In the genomic region with DNA sequence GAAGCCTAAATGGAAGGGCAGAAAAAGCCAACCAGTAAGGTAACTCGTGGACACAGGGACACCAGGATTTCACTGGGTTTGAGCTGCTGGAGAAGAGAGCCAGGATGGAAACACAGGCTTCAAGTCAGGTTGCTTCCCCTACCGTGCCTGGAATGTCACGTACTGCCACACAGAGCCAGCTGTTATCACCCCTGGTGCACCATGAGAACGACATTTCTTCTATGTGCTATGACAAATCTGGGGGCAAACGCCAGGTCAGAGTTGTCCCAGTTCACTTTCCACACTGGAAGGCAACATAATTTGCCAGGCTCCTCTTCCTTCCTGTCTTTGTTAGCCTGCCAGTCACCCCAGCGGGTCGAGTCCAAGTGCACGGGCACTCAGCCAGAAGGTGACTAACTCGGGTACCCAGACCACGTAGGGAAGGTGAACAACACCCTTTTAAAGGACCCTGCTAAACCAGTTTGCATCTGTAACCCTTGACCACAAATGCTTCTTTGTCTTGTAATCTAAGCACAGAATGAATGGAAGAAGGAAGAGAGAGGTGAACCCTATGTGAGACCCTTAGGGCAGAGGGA, we compare ENCODE assay signal across 13 mouse cellular contexts. TPM values are rescaled to one million over a fixed set of nuclear protein-coding genes. Genes with fewer than 3 reads are reported as not detected.
DNase-seq lines count a peak whose midpoint lies in the region; ATAC-seq and TF ChIP-seq lines count a peak whose summit lies in the region.
"Had no signal": no experiment of that assay in that cellular context is flagged by ENCODE, and none has a peak within 500 bp of the region (broad histone marks: within the 10 kb centered on the region; RNA-seq: fewer than 3 reads in every experiment).

No protein-coding gene starts in this region.

- no peaks in the 10 kb centered on the region for H3K36me3 ChIP-seq in embryonic facial prominence, embryonic 15.5 days
- H3K36me3 ChIP-seq in intestine, postnatal 0 days (ENCODE audit: control insufficient read depth, insufficient read depth): no peaks in the 10 kb centered on the region

- no peaks in the 10 kb centered on the region for H3K9me3 ChIP-seq in embryonic facial prominence, embryonic 15.5 days (replicated peaks)
- no peaks in the 10 kb centered on the region for H3K9me3 ChIP-seq in intestine, postnatal 0 days (ENCODE audit: control insufficient read depth)

- no peaks in the 10 kb centered on the region for H3K4me1 ChIP-seq in embryonic facial prominence, embryonic 15.5 days
- H3K4me1 ChIP-seq in intestine, postnatal 0 days (replicated peaks; ENCODE audit: control insufficient read depth, insufficient read depth, low read length): 0 out of 2 replicates have a peak, but pooled peaks cover 2% of the 10 kb centered on the region

- H3K27ac ChIP-seq in embryonic facial prominence, embryonic 15.5 days (replicated peaks): 0 out of 2 replicates have a peak overlapping the region, but pooled peaks have one; percentile 17
- H3K27ac ChIP-seq in intestine, postnatal 0 days (ENCODE audit: low read depth, low read length): no peak overlapping the region

- no peak overlapping the region for H3K4me2 ChIP-seq in embryonic facial prominence, embryonic 15.5 days (replicated peaks)
- H3K4me2 ChIP-seq in intestine, postnatal 0 days (replicated peaks; ENCODE audit: low read depth): no peak overlapping the region

- no peak overlapping the region for H3K4me3 ChIP-seq in embryonic facial prominence, embryonic 15.5 days (replicated peaks)
- H3K4me3 ChIP-seq in intestine, postnatal 0 days (ENCODE audit: low read depth, low read length): no peak overlapping the region
- H3K4me3 ChIP-seq: megakaryocyte, embryonic 14.5 days had no signal

- H3K9ac ChIP-seq in embryonic facial prominence, embryonic 15.5 days: no peak overlapping the region
- H3K9ac ChIP-seq in intestine, postnatal 0 days (ENCODE audit: low read depth, low read length): no peak overlapping the region

- DNase-seq in Muller cell, postnatal 12 days (ENCODE audit: inconsistent ontology term): peak; percentile 80
- DNase-seq in lung, postnatal 10 days: peak; percentile 83
- DNase-seq in thymus, adult 18-20 months: no peak
- DNase-seq in cerebellum, adult 8-10 months: no peak
- no peak for DNase-seq in spleen, postnatal 36 days (ENCODE audit: low spot score in 2 of 2)
- DNase-seq in gastrocnemius, postnatal 36 days: no peak
- DNase-seq: cerebellum, adult 2 months; right cerebral cortex, postnatal 14 days had no signal

- WGBS in embryonic facial prominence, embryonic 15.5 days: 63% methylated on average over 10 of the region's 10 CpGs
- WGBS in intestine, postnatal 0 days: 39% methylated on average over 10 of the region's 10 CpGs

- ATAC-seq in embryonic facial prominence, embryonic 15.5 days (ENCODE audit: insufficient number of reproducible peaks, low FRiP score, low TSS enrichment, low read depth): no peak
- peak; percentile 82 for ATAC-seq in intestine, postnatal 0 days
- ATAC-seq: forebrain, embryonic 16.5 days had no signal

- H3K27me3 ChIP-seq in embryonic facial prominence, embryonic 15.5 days: no peaks in the 10 kb centered on the region
- no peaks in the 10 kb centered on the region for H3K27me3 ChIP-seq in intestine, postnatal 0 days (replicated peaks; ENCODE audit: control insufficient read depth, insufficient read depth, low read length)

- intact Hi-C loops in gastrocnemius, postnatal 36 days (cut with DNase I): no loop called here

- no peak for TF ChIP-seq CTCF in intestine, postnatal 0 days (IDR thresholded peaks at IDR 0.05; ENCODE audit: low read depth)

RNA-seq across cellular contexts. Expression of gene Smurf1, which starts 13.0 kb away (rescaled TPM):
- 18.5 and 19.3 TPM in 2 replicates for polyA plus RNA-seq in embryonic facial prominence, embryonic 15.5 days (2015; fragmentation: Nextera tagmentation; extraction: Ambion mirVana)
- 7.4 and 8.2 TPM in 2 replicates for polyA plus RNA-seq in intestine, postnatal 0 days (2015; fragmentation: Nextera tagmentation; extraction: Ambion mirVana)
- total RNA-seq in gastrocnemius, postnatal 36 days (2021): 10 to 100 TPM in 1 of 2 experiments, 1 to 10 TPM in 1; 9.4 to 11.0 TPM

RNA-seq across cellular contexts. Expression of gene Gm4871, which starts 53.9 kb away (rescaled TPM):
- not detected in 2 replicates for polyA plus RNA-seq in embryonic facial prominence, embryonic 15.5 days (2015; fragmentation: Nextera tagmentation; extraction: Ambion mirVana)
- polyA plus RNA-seq in intestine, postnatal 0 days (2015; fragmentation: Nextera tagmentation; extraction: Ambion mirVana): not detected in 2 replicates
- not detected for total RNA-seq in gastrocnemius, postnatal 36 days (2021)
- total RNA-seq: layer of hippocampus, postnatal 14 days had no signal
- polyA plus RNA-seq: cerebellum, adult 2 months; forebrain, embryonic 16.5 days had no signal

Comparison
In these comparisons a context has a peak if more than half of its experiments do, and no peak if none do; other contexts are left out.
1. DNase-seq: peak in Muller cell, postnatal 12 days (single experiment) and lung, postnatal 10 days (single experiment); none in thymus, adult 18-20 months (0 of 2), cerebellum, adult 8-10 months (single experiment), spleen, postnatal 36 days (0 of 2) and gastrocnemius, postnatal 36 days (0 of 2).